Mouse (Mus musculus) ES-Bruce4 (cell line): ENCODE measurements at regions not wholly inside any gene's neighbourhood (a gene's known extent, or its start where the extent isn't known, plus 50 kb on each side); places are given as distances from the start of the nearest gene placed in this dataset.

ENCODE experiments used
- H3K27ac ChIP-seq: 2 replicates; pipeline ENCODE4 v1.5.1; 2012; ENCODE audit warnings: low read length, inconsistent platforms; ENCODE audit not compliant: insufficient read depth
- H3K27me3 ChIP-seq: 2 replicates; pipeline ENCODE4 v1.6.1; 2012; ENCODE audit warnings: mild to moderate bottlenecking, low read length, inconsistent platforms; ENCODE audit not compliant: control insufficient read depth, poor library complexity, insufficient read depth, severe bottlenecking
- H3K36me3 ChIP-seq: 2 replicates; pipeline ENCODE4 v1.6.1; 2012; ENCODE audit warnings: inconsistent platforms, mild to moderate bottlenecking, low read length, moderate library complexity; ENCODE audit not compliant: control insufficient read depth, poor library complexity, insufficient read depth, severe bottlenecking
- H3K4me1 ChIP-seq: one replicate; pipeline ENCODE4 v1.8.1; 2011; ENCODE audit warnings: low read length; ENCODE audit not compliant: control insufficient read depth, insufficient read depth
- H3K4me3 ChIP-seq: 2 replicates; pipeline ENCODE4 v1.5.1; 2011; ENCODE audit warnings: low read depth, mild to moderate bottlenecking, low read length
- H3K9ac ChIP-seq: 2 replicates; pipeline ENCODE4 v1.6.1; 2012; ENCODE audit warnings: low read depth, mild to moderate bottlenecking, inconsistent platforms; ENCODE audit not compliant: poor library complexity, severe bottlenecking
- H3K9me3 ChIP-seq: replicated peaks from 2 replicates; pipeline ENCODE4 v1.6.1; 2012; ENCODE audit warnings: mild to moderate bottlenecking, low read length, inconsistent platforms; ENCODE audit not compliant: control insufficient read depth, poor library complexity, insufficient read depth, severe bottlenecking
- CTCF ChIP-seq: IDR thresholded peaks from one replicate; pipeline ENCODE4 v1.8.1; 2011; ENCODE audit warnings: low read depth, low read length
- EP300 ChIP-seq: IDR thresholded peaks from 2 replicates; pipeline ENCODE4 v1.6.1; 2011; ENCODE audit warnings: low read depth, low read length; ENCODE audit not compliant: insufficient read depth
- POLR2A ChIP-seq: IDR thresholded peaks from one replicate; pipeline ENCODE4 v1.8.1; 2011; ENCODE audit warnings: low read length; ENCODE audit not compliant: insufficient read depth

DNA sequence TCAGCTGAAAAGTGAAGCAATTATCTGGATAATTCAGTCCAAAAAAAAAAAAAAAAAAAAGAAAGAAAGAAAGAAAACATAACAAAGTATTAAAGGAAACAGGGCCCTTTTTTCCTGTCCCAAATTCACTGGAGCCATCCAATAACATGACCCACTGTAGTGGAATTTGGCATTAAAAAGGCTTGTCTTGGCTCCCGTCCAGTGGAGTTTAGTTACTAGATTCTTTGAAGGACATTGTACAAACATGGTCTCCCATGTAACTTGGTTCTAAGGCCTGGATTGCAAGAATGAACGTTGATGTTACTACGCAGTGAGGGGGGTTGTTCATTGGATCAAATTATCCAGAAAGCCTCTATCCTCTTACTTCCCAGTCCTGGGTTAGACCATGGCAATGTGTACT, 207.4 kb downstream of the Msrb3 start:
- Histone ChIP-seq H3K4me3 (no peak overlapping the region), H3K27me3 (no peaks in the 10 kb centered on the region; the same call in none of the 2 replicates), H3K27ac (no peak overlapping the region), H3K4me1 (no peaks in the 10 kb centered on the region), H3K36me3 (no peaks in the 10 kb centered on the region), H3K9ac (no peak overlapping the region), H3K9me3 (no peaks in the 10 kb centered on the region)
- TF ChIP-seq EP300 = no peak
- TF ChIP-seq POLR2A = no peak
- TF ChIP-seq CTCF = no peak

DNA sequence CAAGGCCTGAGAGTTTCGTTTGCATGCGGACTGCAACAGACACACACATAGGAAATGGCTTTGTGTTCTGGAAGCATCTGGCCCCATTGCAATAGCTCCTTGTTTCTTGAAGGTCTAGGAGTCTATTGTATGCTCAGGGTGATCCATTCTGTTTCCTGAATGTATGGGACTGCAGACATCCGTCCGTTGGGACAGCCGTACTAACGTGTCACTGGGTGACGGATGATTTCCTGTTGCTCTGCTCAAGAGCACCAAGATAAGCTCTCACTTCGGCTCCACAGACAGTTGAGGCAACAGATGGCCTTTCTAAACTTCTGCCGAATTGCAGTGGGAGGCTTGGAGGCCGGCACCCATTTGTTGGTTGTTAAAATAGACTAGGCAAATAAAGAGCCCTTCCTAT, 209.9 kb upstream of the Hmga2 start:
- no peak overlapping the region for H3K9ac ChIP-seq
- no peaks in the 10 kb centered on the region for H3K9me3 ChIP-seq
- no peaks in the 10 kb centered on the region for H3K36me3 ChIP-seq
- no peaks in the 10 kb centered on the region for H3K27me3 ChIP-seq
- no peak overlapping the region for H3K4me3 ChIP-seq
- TF ChIP-seq EP300 (no peak), CTCF (no peak), POLR2A (no peak)
- no peak overlapping the region for H3K27ac ChIP-seq
- no peaks in the 10 kb centered on the region for H3K4me1 ChIP-seq

DNA sequence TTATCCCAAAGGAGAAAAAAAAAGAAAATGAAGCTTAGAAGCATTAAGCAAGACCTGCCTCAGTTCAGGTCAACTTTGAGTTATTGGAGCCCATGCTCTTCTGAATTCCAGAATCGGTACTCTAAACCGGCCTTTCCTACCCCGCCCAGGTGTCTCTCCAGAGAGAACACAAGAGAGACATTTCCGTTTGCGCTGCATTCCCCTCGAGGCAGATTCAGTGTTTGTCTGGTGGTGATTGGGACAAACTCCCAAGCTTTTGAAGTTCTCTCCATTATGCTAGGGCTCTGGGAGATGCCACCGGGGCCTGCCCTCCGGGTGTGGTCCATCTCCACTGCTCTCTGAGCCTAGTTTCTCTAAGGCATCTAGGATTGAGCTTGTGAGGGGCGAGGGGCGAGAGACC, 205.8 kb upstream of the Hmga2 start:
- Histone ChIP-seq H3K9me3 (peaks cover 5% of the 10 kb centered on the region), H3K36me3 (no peaks in the 10 kb centered on the region), H3K9ac (no peak overlapping the region), H3K4me1 (no peaks in the 10 kb centered on the region), H3K4me3 (no peak overlapping the region), H3K27ac (no peak overlapping the region), H3K27me3 (no peaks in the 10 kb centered on the region)
- TF ChIP-seq EP300 = no peak
- TF ChIP-seq CTCF = no peak
- no peak for TF ChIP-seq POLR2A

DNA sequence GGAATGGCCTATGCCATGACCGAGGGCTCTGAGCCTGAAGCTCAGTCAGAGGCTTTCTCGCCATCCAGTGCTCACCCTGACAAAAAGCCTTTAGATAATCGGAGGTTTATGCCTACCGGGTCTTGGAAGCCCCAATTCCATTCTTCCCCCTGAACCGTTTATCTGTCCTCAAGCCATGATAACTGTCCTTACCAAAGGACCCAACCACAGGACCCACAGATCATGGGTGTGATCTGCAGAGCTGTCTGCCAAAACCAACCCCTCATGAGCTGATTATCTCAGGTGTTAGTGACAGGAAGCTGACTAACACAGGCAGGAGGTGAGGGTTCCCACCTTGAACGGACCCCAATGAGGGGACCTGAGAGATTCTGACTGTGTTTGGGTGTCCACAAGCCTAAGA, 203.7 kb upstream of the Hmga2 start:
- no peak overlapping the region for H3K9ac ChIP-seq
- H3K27me3 ChIP-seq = no peaks in the 10 kb centered on the region
- no peaks in the 10 kb centered on the region for H3K36me3 ChIP-seq
- H3K4me3 ChIP-seq = no peak overlapping the region
- TF ChIP-seq CTCF (no peak), POLR2A (no peak), EP300 (no peak)
- H3K4me1 ChIP-seq = no peaks in the 10 kb centered on the region
- no peak overlapping the region for H3K27ac ChIP-seq
- peaks cover 18% of the 10 kb centered on the region for H3K9me3 ChIP-seq

DNA sequence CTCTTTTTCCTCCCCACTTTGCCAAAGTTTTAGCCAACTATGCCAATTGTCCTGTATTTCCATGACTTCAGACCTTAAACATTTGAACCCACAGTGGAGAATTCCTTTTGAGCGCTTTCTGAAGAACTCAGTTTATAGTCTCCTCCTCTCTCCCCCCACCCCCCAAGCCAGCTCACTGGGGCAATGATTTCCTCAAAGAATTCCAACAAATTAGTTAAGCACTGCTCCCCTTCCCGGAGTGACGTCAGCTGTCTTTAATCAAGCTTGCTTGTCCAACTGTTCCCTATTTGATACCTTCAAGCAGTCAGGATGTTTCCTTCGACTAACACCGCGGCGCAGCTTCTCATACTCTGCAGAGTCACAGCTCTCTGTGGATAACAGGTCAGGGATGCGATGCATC, 202.0 kb upstream of the Hmga2 start:
- H3K4me3 ChIP-seq = no peak overlapping the region
- H3K27me3 ChIP-seq = no peaks in the 10 kb centered on the region
- peaks cover 18% of the 10 kb centered on the region for H3K9me3 ChIP-seq
- no peaks in the 10 kb centered on the region for H3K36me3 ChIP-seq
- no peak overlapping the region for H3K27ac ChIP-seq
- H3K4me1 ChIP-seq = no peaks in the 10 kb centered on the region
- TF ChIP-seq EP300 = no peak
- no peak for TF ChIP-seq CTCF
- TF ChIP-seq POLR2A = no peak
- no peak overlapping the region for H3K9ac ChIP-seq

DNA sequence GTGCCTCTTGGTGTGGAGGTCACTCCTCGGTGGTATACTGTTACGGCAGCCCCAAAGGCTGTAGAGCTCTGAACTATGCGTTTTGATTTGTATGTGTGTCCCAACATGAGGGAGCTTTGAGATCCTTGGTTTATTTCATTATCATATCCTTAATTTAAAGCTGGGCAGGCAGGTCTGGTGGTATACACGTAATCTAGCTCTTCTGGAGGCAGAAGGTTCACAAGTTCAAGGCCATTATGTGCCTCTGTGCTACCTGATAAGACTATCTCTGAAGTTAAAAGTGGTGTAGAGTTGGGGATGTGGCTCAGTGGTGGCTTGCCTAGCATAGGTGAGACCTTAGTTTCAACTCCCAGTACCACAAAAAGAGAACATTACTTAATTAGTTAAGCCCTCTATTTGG, 199.1 kb upstream of the Hmga2 start:
- H3K4me1 ChIP-seq = no peaks in the 10 kb centered on the region
- no peak overlapping the region for H3K9ac ChIP-seq
- H3K9me3 ChIP-seq = peaks cover 20% of the 10 kb centered on the region
- no peak overlapping the region for H3K4me3 ChIP-seq
- no peak overlapping the region for H3K27ac ChIP-seq
- no peaks in the 10 kb centered on the region for H3K36me3 ChIP-seq
- no peak for TF ChIP-seq CTCF
- no peak for TF ChIP-seq EP300
- no peak for TF ChIP-seq POLR2A
- H3K27me3 ChIP-seq = no peaks in the 10 kb centered on the region
